Mouse (Mus musculus): Measurements from ENCODE around the gene Ctnna3. TPM values are rescaled to one million over a fixed set of nuclear protein-coding genes. Genes with fewer than 3 reads are reported as not detected.

Ctnna3 gene
- polyA plus RNA-seq, 1 experiment from 2014 or later, result 0.42 TPM

DNA sequence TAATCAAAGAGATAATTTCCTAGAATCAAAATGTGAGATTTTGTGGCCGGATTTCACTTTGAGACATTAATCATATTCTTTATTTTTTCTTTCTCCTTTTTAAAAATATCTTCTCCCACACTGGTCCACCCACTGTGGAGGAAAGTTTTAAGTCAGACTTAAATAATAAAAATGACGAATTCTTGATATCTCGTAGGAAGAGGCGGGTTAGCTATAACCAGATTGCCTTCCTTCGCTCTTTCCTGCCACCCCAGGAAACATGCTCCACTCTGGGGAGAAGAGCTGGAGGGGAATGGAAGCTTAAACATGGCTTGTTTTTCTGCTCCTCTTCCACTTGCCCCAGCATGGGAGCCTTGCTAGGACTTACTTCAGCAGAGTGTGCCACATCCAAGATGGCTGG is 169.5 kb downstream of the Ctnna3 start:
- no peak overlapping the region for H3K4me3 ChIP-seq (ENCODE audit: low read depth, low read length)
- no peaks in the 10 kb centered on the region for H3K9me3 ChIP-seq (ENCODE audit: control insufficient read depth, low read length)
- no peak overlapping the region for H3K9ac ChIP-seq (ENCODE audit: low read depth, low read length)
- no peaks in the 10 kb centered on the region for H3K27me3 ChIP-seq (ENCODE audit: control insufficient read depth, insufficient read depth, low read length)
- 94% methylated on average over 5 of the region's 5 CpGs for WGBS
- ATAC-seq (ENCODE audit: low FRiP score), result no peak
- no peak overlapping the region for H3K27ac ChIP-seq (ENCODE audit: low read depth, low read length)
- DNase-seq (ENCODE audit: low spot score), result no peak
- no peak overlapping the region for H3K4me2 ChIP-seq (replicated peaks; ENCODE audit: low read depth, low read length)
- H3K4me1 ChIP-seq (replicated peaks; ENCODE audit: control insufficient read depth, insufficient read depth, low read length), result no peaks in the 10 kb centered on the region
- no peaks in the 10 kb centered on the region for H3K36me3 ChIP-seq (ENCODE audit: control insufficient read depth, insufficient read depth, low read length)

DNA sequence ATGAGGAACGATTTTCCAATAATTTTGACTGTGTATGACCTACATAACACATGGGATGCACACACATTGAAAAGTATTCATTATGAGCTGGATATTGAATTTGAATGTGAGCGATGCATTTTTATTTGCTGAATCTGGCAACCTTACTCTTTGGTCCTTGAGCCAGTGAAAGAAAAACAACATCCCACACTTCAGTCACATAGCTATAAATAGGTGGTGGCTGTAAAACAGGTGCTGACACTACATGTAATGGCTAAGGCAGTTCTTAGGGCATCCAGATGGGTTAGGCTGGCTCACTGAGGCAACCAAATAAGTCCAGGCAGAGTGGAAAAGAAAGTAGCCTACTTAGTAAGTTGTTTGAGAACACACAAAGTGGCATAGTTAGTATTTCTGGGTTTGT is 171.3 kb downstream of the Ctnna3 start:
- no peak overlapping the region for H3K4me3 ChIP-seq (ENCODE audit: low read depth, low read length)
- H3K27me3 ChIP-seq (ENCODE audit: control insufficient read depth, insufficient read depth, low read length), result no peaks in the 10 kb centered on the region
- no peak overlapping the region for H3K4me2 ChIP-seq (replicated peaks; ENCODE audit: low read depth, low read length)
- 88% methylated on average over 2 of the region's 2 CpGs for WGBS
- H3K4me1 ChIP-seq (replicated peaks; ENCODE audit: control insufficient read depth, insufficient read depth, low read length), result no peaks in the 10 kb centered on the region
- no peaks in the 10 kb centered on the region for H3K9me3 ChIP-seq (ENCODE audit: control insufficient read depth, low read length)
- ATAC-seq (ENCODE audit: low FRiP score) (no peak), DNase-seq (ENCODE audit: low spot score) (no peak)
- H3K36me3 ChIP-seq (ENCODE audit: control insufficient read depth, insufficient read depth, low read length), result no peaks in the 10 kb centered on the region
- no peak overlapping the region for H3K9ac ChIP-seq (ENCODE audit: low read depth, low read length)
- H3K27ac ChIP-seq (ENCODE audit: low read depth, low read length), result no peak overlapping the region

DNA sequence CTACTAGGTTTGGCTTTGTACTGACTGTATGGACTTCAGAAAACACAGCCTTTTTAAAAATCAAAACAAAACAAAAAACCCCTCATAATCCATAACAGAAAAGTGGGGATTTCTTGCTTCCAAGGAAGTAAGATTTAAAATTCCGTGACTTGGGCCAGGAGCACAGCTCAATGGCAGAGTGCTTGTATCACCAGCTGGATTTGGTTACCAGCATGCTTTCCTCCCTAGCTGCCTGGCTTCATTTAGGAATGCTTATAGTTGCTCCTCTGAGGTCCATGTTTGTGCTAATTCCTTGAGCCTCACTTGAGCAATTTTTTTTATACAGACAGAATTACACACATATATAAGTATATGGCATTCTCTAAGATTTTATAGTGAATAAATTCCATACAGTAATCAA is 198.6 kb downstream of the Ctnna3 start:
- no peak for ATAC-seq (ENCODE audit: low FRiP score)
- no peaks in the 10 kb centered on the region for H3K4me1 ChIP-seq (replicated peaks; ENCODE audit: control insufficient read depth, insufficient read depth, low read length)
- H3K27ac ChIP-seq (ENCODE audit: low read depth, low read length), result no peak overlapping the region
- no peaks in the 10 kb centered on the region for H3K9me3 ChIP-seq (ENCODE audit: control insufficient read depth, low read length)
- no peak overlapping the region for H3K4me3 ChIP-seq (ENCODE audit: low read depth, low read length)
- no peak overlapping the region for H3K9ac ChIP-seq (ENCODE audit: low read depth, low read length)
- WGBS, result 52% methylated on average over 1 of the region's 1 CpGs
- H3K4me2 ChIP-seq (replicated peaks; ENCODE audit: low read depth, low read length), result no peak overlapping the region
- DNase-seq (ENCODE audit: low spot score), result no peak
- H3K27me3 ChIP-seq (ENCODE audit: control insufficient read depth, insufficient read depth, low read length), result no peaks in the 10 kb centered on the region
- H3K36me3 ChIP-seq (ENCODE audit: control insufficient read depth, insufficient read depth, low read length), result no peaks in the 10 kb centered on the region

DNA sequence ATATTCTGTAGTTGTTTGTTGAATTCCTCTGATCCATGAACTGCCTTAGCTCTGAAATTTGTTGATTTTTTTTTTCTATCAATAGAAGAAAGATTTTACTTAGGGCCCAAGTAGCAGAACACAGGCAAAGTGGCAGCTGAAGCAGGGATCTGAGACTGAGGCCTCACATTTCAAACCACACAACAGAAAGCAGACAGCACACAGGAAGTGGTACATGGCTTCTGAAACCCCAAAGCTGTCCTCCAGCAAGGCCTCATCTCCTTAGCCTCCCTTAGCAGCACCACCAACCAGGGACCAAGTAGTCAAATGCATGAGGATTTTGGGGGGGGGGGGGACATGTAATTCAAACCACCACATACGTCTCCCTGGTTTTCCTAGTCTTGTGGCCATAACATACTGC is 204.0 kb downstream of the Ctnna3 start:
- Histone ChIP-seq H3K4me2 (replicated peaks; ENCODE audit: low read depth, low read length) (no peak overlapping the region), H3K9ac (ENCODE audit: low read depth, low read length) (no peak overlapping the region), H3K27ac (ENCODE audit: low read depth, low read length) (no peak overlapping the region), H3K36me3 (ENCODE audit: control insufficient read depth, insufficient read depth, low read length) (no peaks in the 10 kb centered on the region), H3K27me3 (ENCODE audit: control insufficient read depth, insufficient read depth, low read length) (no peaks in the 10 kb centered on the region), H3K9me3 (ENCODE audit: control insufficient read depth, low read length) (no peaks in the 10 kb centered on the region), H3K4me3 (ENCODE audit: low read depth, low read length) (no peak overlapping the region), H3K4me1 (replicated peaks; ENCODE audit: control insufficient read depth, insufficient read depth, low read length) (no peaks in the 10 kb centered on the region)
- no peak for ATAC-seq (ENCODE audit: low FRiP score)
- WGBS, result 78% methylated on average over 1 of the region's 1 CpGs
- no peak for DNase-seq (ENCODE audit: low spot score)

DNA sequence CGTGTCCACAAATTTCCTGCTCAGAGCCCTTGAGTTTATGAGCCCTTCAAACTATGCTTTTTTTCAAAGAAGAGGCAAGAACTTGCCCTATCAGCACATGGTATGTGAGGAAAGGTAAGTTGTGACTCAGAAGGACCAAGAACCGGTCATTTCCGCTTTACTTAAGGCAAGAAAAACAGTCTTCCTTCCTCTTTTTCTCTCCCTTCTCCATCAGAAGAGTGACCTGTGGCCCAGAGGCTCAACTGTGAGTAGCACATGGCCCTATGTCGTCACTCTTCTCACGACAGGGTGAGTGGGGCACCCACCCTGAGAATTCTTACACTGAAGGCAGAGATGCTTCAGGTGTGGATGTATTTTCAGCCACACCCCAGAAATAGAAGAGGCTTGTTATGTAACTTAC is 208.1 kb downstream of the Ctnna3 start:
- Histone ChIP-seq H3K4me3 (ENCODE audit: low read depth, low read length) (no peak overlapping the region), H3K27me3 (ENCODE audit: control insufficient read depth, insufficient read depth, low read length) (no peaks in the 10 kb centered on the region), H3K36me3 (ENCODE audit: control insufficient read depth, insufficient read depth, low read length) (no peaks in the 10 kb centered on the region), H3K9ac (ENCODE audit: low read depth, low read length) (no peak overlapping the region), H3K9me3 (ENCODE audit: control insufficient read depth, low read length) (no peaks in the 10 kb centered on the region), H3K27ac (ENCODE audit: low read depth, low read length) (no peak overlapping the region), H3K4me2 (replicated peaks; ENCODE audit: low read depth, low read length) (no peak overlapping the region), H3K4me1 (replicated peaks; ENCODE audit: control insufficient read depth, insufficient read depth, low read length) (no peaks in the 10 kb centered on the region)
- 91% methylated on average over 5 of the region's 5 CpGs for WGBS
- ATAC-seq (ENCODE audit: low FRiP score) (no peak), DNase-seq (ENCODE audit: low spot score) (no peak)

DNA sequence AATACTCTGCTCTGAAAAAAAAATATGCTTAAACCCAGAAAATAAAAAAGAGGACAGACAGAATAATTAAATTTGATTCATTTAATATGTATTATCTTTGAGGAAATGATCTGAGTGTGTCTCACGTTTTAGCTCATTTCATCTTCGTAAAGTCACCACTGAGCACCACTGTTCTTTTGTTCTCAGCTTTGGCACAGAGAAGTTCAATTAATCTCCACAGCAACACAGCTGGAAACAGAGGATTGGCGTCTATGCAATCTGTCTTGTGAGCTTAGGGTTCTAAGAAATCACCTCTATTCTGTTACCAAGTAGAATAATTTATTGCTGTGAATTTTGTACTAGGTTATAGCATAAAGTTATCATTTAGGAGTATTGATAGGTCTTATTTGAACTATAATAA is 217.4 kb downstream of the Ctnna3 start:
- Histone ChIP-seq H3K4me2 (replicated peaks; ENCODE audit: low read depth, low read length) (no peak overlapping the region), H3K36me3 (ENCODE audit: control insufficient read depth, insufficient read depth, low read length) (no peaks in the 10 kb centered on the region), H3K27me3 (ENCODE audit: control insufficient read depth, insufficient read depth, low read length) (no peaks in the 10 kb centered on the region), H3K27ac (ENCODE audit: low read depth, low read length) (no peak overlapping the region), H3K4me1 (replicated peaks; ENCODE audit: control insufficient read depth, insufficient read depth, low read length) (no peaks in the 10 kb centered on the region), H3K9ac (ENCODE audit: low read depth, low read length) (no peak overlapping the region), H3K4me3 (ENCODE audit: low read depth, low read length) (no peak overlapping the region), H3K9me3 (ENCODE audit: control insufficient read depth, low read length) (no peaks in the 10 kb centered on the region)
- no peak for ATAC-seq (ENCODE audit: low FRiP score)
- no peak for DNase-seq (ENCODE audit: low spot score)
- 31% methylated on average over 3 of the region's 3 CpGs for WGBS

DNA sequence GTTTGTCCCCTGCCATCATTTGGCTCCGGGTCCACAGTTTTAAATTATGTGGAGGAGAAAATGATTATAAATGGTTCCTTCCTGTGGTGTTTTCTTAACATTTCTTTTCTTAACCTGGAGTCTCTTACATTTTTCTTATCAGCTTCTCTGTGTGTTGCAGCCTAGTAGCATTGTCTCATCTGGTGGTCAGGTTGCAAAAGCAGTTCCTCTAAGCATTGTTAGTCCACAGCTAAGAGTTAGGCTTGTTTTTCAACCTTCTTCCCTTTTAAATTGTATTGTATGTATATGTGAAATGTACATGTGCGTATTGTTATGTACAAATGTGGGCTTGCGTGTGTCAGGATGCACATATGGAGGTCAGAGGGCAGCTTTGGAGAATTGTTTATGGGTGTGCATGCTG is 220.4 kb downstream of the Ctnna3 start:
- H3K9ac ChIP-seq (ENCODE audit: low read depth, low read length), result no peak overlapping the region
- H3K4me1 ChIP-seq (replicated peaks; ENCODE audit: control insufficient read depth, insufficient read depth, low read length), result no peaks in the 10 kb centered on the region
- ATAC-seq (ENCODE audit: low FRiP score) (no peak), DNase-seq (ENCODE audit: low spot score) (no peak)
- H3K27ac ChIP-seq (ENCODE audit: low read depth, low read length), result no peak overlapping the region
- WGBS, result 88% methylated on average over 3 of the region's 3 CpGs
- H3K9me3 ChIP-seq (ENCODE audit: control insufficient read depth, low read length), result no peaks in the 10 kb centered on the region
- H3K36me3 ChIP-seq (ENCODE audit: control insufficient read depth, insufficient read depth, low read length), result no peaks in the 10 kb centered on the region
- H3K27me3 ChIP-seq (ENCODE audit: control insufficient read depth, insufficient read depth, low read length), result no peaks in the 10 kb centered on the region
- H3K4me2 ChIP-seq (replicated peaks; ENCODE audit: low read depth, low read length), result no peak overlapping the region
- no peak overlapping the region for H3K4me3 ChIP-seq (ENCODE audit: low read depth, low read length)

DNA sequence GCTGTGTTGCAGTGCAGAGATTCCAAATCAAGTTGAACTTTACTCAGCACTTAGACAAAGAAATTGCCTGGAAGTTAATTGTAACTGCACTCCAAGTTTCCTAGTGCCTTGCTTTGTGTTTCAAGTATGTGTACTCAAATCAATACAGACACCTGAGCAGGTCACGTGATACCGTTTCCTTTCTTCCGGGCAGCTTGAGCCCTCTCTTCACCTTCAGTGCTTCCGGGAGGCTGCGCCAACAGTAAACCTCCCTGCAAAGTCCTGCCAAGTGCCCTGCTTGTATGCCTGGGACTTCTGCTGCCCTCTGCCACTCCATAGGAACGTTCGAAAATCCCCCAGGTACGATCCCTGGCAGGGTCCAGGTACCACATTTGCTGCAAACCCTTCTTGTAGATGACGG is 223.0 kb downstream of the Ctnna3 start:
- no peaks in the 10 kb centered on the region for H3K4me1 ChIP-seq (replicated peaks; ENCODE audit: control insufficient read depth, insufficient read depth, low read length)

DNA sequence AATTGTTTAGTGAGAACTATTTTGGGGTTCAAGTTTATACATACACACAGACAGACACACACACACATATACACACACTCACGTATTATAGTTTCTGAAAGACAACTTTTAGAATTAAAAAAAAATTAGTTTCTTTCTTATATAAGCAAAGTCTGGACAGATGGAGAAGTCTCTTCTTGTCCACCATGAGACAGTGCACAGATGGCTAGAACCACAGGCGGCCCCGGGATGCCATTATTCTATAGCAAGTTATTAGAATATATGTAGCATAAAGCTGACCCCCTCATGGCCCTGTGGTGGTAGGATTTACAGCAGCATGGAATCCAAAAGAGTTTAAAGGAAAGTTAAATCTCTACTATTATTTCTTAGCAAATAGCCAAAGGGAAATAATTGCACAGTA is 223.7 kb downstream of the Ctnna3 start:
- DNase-seq (ENCODE audit: low spot score), result no peak
- Histone ChIP-seq H3K27ac (ENCODE audit: low read depth, low read length) (no peak overlapping the region), H3K4me1 (replicated peaks; ENCODE audit: control insufficient read depth, insufficient read depth, low read length) (no peaks in the 10 kb centered on the region), H3K9ac (ENCODE audit: low read depth, low read length) (no peak overlapping the region), H3K4me2 (replicated peaks; ENCODE audit: low read depth, low read length) (no peak overlapping the region), H3K27me3 (ENCODE audit: control insufficient read depth, insufficient read depth, low read length) (no peaks in the 10 kb centered on the region), H3K9me3 (ENCODE audit: control insufficient read depth, low read length) (no peaks in the 10 kb centered on the region), H3K36me3 (ENCODE audit: control insufficient read depth, insufficient read depth, low read length) (no peaks in the 10 kb centered on the region), H3K4me3 (ENCODE audit: low read depth, low read length) (no peak overlapping the region)
- no peak for ATAC-seq (ENCODE audit: low FRiP score)
- 87% methylated on average over 3 of the region's 3 CpGs for WGBS

More for the DNA sequence above, 223.0 kb downstream of the Ctnna3 start:
- no peaks in the 10 kb centered on the region for H3K27me3 ChIP-seq (ENCODE audit: control insufficient read depth, insufficient read depth, low read length)
- 80% methylated on average over 9 of the region's 9 CpGs for WGBS
- no peak overlapping the region for H3K27ac ChIP-seq (ENCODE audit: low read depth, low read length)
- no peak overlapping the region for H3K9ac ChIP-seq (ENCODE audit: low read depth, low read length)
- no peak for ATAC-seq (ENCODE audit: low FRiP score)
- no peak overlapping the region for H3K4me3 ChIP-seq (ENCODE audit: low read depth, low read length)
- H3K36me3 ChIP-seq (ENCODE audit: control insufficient read depth, insufficient read depth, low read length), result no peaks in the 10 kb centered on the region
- no peak for DNase-seq (ENCODE audit: low spot score)
- no peak overlapping the region for H3K4me2 ChIP-seq (replicated peaks; ENCODE audit: low read depth, low read length)
- no peaks in the 10 kb centered on the region for H3K9me3 ChIP-seq (ENCODE audit: control insufficient read depth, low read length)
